Mouse (Mus musculus) embryonic facial prominence, embryonic 14.5 days (tissue): ENCODE measurements at regions not wholly inside any gene's neighbourhood (a gene's known extent, or its start where the extent isn't known, plus 50 kb on each side); places are given as distances from the start of the nearest gene placed in this dataset.

ENCODE experiments used
- ATAC-seq: fragments of 200-750 bp; cut with Nextera tagmentation; 2 replicates; pipeline ENCODE4 v1.8.0; 2017; ENCODE audit warnings: low read depth, moderate number of reproducible peaks, moderate TSS enrichment
- DNase-seq: peaks from one replicate; pipeline ENCODE4 v3.0.0-alpha.2; 2015; ENCODE audit warnings: low spot score
- H3K27ac ChIP-seq: fragments of 300-500 bp; sonication (generic); replicated peaks from 2 replicates; pipeline ENCODE4 v1.5.1; 2014; ENCODE audit warnings: low read depth, mild to moderate bottlenecking, low read length, moderate library complexity
- H3K27me3 ChIP-seq: fragments of 300-500 bp; sonication (generic); replicated peaks from 2 replicates; pipeline ENCODE4 v1.6.1; 2014; ENCODE audit warnings: low read length; ENCODE audit not compliant: control insufficient read depth, insufficient read depth
- H3K36me3 ChIP-seq: fragments of 300-500 bp; sonication (generic); 2 replicates; pipeline ENCODE4 v1.6.1; 2014; ENCODE audit warnings: low read length, mixed read lengths; ENCODE audit not compliant: control insufficient read depth, insufficient read depth
- H3K4me1 ChIP-seq: fragments of 300-500 bp; sonication (generic); 2 replicates; pipeline ENCODE4 v1.6.1; 2014; ENCODE audit warnings: antibody characterized with exemption, low read length; ENCODE audit not compliant: control insufficient read depth, insufficient read depth
- H3K4me2 ChIP-seq: fragments of 300-500 bp; sonication (generic); 2 replicates; pipeline ENCODE4 v1.6.1; 2014; ENCODE audit warnings: low read depth, mild to moderate bottlenecking, low read length, moderate library complexity, mixed read lengths
- H3K4me3 ChIP-seq: fragments of 300-500 bp; sonication (generic); 2 replicates; pipeline ENCODE4 v1.5.1; 2014; ENCODE audit warnings: low read depth, mild to moderate bottlenecking, low read length
- H3K9ac ChIP-seq: fragments of 300-500 bp; sonication (generic); 2 replicates; pipeline ENCODE4 v1.6.1; 2014; ENCODE audit warnings: low read depth, mild to moderate bottlenecking, low read length, moderate library complexity, mixed read lengths
- H3K9me3 ChIP-seq: fragments of 300-500 bp; sonication (generic); 2 replicates; pipeline ENCODE4 v1.6.1; 2016; ENCODE audit warnings: low read length; ENCODE audit not compliant: control insufficient read depth
- WGBS: fragments of 180-500 bp; shearing (Covaris S2); extraction: QIAGEN DNeasy Blood & Tissue Kit; methylation state at CpG from one replicate; pipeline ENCODE4 v1.1.7; 2014; 5-methylcytosine and 5-hydroxymethylcytosine counted together

DNA sequence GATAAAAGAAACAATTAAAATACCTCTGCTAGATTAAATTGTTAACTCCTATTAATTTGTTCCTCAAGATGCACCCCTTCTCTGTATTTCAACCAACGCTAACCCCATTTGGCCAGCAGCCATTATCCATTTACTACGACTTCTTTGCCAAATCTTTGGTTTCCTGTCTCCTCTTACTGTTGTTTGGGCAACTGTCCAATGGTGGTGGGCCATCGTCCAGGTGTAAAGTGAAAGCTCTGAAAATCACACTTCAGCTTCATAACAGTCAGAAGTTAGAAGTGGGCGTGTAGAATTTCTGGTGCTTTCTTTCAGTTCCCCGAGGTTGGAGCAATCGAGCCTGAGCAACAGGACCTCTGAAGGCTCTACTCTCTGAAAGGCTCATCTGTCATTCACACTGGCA lies 66.8 kb upstream of the Zbtb20 start:
- DNase-seq (peak; percentile 73), ATAC-seq (peak; percentile 22; the same call in 1 of the 2 replicates)
- 37% methylated on average over 6 of the region's 6 CpGs for WGBS
- Histone ChIP-seq H3K4me1 (no peaks in the 10 kb centered on the region), H3K4me3 (no peak overlapping the region), H3K27me3 (no peaks in the 10 kb centered on the region), H3K9ac (no peak overlapping the region), H3K36me3 (no peaks in the 10 kb centered on the region), H3K27ac (no peak overlapping the region), H3K9me3 (no peaks in the 10 kb centered on the region), H3K4me2 (no peak overlapping the region)

GRCm38 (mm10) chr16:42807536-42807935 lies 68.1 kb upstream of the Zbtb20 start:
- no peak for ATAC-seq

GRCm38 (mm10) chr16:42803609-42804008 lies 72.1 kb upstream of the Zbtb20 start:
- H3K9me3 ChIP-seq: peaks cover 7% of the 10 kb centered on the region; the same call in 1 of the 2 replicates
- H3K36me3 ChIP-seq: no peaks in the 10 kb centered on the region
- ATAC-seq: no peak
- H3K9ac ChIP-seq: no peak overlapping the region
- 50% methylated on average over 1 of the region's 1 CpGs for WGBS
- no peaks in the 10 kb centered on the region for H3K4me1 ChIP-seq
- H3K4me3 ChIP-seq: no peak overlapping the region
- H3K27ac ChIP-seq: no peak overlapping the region
- peak; percentile 59 for DNase-seq
- H3K27me3 ChIP-seq: no peaks in the 10 kb centered on the region
- H3K4me2 ChIP-seq: no peak overlapping the region

More at GRCm38 (mm10) chr16:42807536-42807935, 68.1 kb upstream of the Zbtb20 start:
- Histone ChIP-seq H3K4me3 (no peak overlapping the region), H3K27me3 (no peaks in the 10 kb centered on the region), H3K4me1 (no peaks in the 10 kb centered on the region), H3K9ac (no peak overlapping the region), H3K4me2 (no peak overlapping the region), H3K9me3 (no peaks in the 10 kb centered on the region), H3K27ac (no peak overlapping the region), H3K36me3 (no peaks in the 10 kb centered on the region)
- DNase-seq: no peak
- WGBS: 81% methylated on average over 2 of the region's 2 CpGs

- H3K4me2 ChIP-seq: no peak overlapping the region
- ATAC-seq (no peak), DNase-seq (peak; percentile 60)
- H3K36me3 ChIP-seq: no peaks in the 10 kb centered on the region
- no peaks in the 10 kb centered on the region for H3K9me3 ChIP-seq
- no peaks in the 10 kb centered on the region for H3K4me1 ChIP-seq
- no peaks in the 10 kb centered on the region for H3K27me3 ChIP-seq
- H3K4me3 ChIP-seq: no peak overlapping the region
- H3K27ac ChIP-seq: no peak overlapping the region
- WGBS: 27% methylated on average over 2 of the region's 2 CpGs
- H3K9ac ChIP-seq: no peak overlapping the region
Measured at GRCm38 (mm10) chr16:42792571-42792970, 83.1 kb upstream of the Zbtb20 start.

DNA sequence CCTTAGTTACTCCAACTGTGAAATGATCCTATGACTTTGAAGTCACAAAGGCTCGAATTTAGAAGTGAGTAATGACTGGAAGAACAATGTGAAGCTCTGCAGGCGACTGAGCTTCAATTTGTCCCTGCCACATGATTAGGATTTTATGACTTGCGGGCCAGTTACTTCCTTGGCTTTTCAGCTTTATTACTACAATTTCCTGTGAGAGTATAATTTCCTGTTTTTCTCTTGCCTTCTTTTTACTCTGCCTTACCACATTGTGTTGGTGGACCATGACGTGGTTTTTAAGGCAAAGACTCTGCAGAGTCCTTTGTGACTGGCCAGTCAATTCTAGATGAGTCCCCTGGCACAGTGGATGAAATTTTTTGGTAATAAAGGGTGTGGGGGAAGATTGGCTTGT lies 91.0 kb upstream of the Zbtb20 start:
- H3K27ac ChIP-seq: no peak overlapping the region
- H3K36me3 ChIP-seq: no peaks in the 10 kb centered on the region
- WGBS: 41% methylated on average over 4 of the region's 4 CpGs
- ATAC-seq (no peak), DNase-seq (no peak)
- H3K9me3 ChIP-seq: no peaks in the 10 kb centered on the region
- no peak overlapping the region for H3K4me2 ChIP-seq
- no peak overlapping the region for H3K9ac ChIP-seq
- H3K27me3 ChIP-seq: no peaks in the 10 kb centered on the region
- H3K4me1 ChIP-seq: 0 out of 2 replicates have a peak, but pooled peaks cover 8% of the 10 kb centered on the region
- H3K4me3 ChIP-seq: no peak overlapping the region

- Histone ChIP-seq H3K9me3 (no peaks in the 10 kb centered on the region), H3K4me3 (no peak overlapping the region), H3K27me3 (no peaks in the 10 kb centered on the region), H3K36me3 (no peaks in the 10 kb centered on the region), H3K4me1 (0 out of 2 replicates have a peak, but pooled peaks cover 8% of the 10 kb centered on the region), H3K27ac (no peak overlapping the region), H3K9ac (no peak overlapping the region), H3K4me2 (no peak overlapping the region)
- no peak for ATAC-seq
- 70% methylated on average over 4 of the region's 4 CpGs for WGBS
- no peak for DNase-seq
Measured at GRCm38 (mm10) chr16:42784031-42784430, 91.7 kb upstream of the Zbtb20 start.

DNA sequence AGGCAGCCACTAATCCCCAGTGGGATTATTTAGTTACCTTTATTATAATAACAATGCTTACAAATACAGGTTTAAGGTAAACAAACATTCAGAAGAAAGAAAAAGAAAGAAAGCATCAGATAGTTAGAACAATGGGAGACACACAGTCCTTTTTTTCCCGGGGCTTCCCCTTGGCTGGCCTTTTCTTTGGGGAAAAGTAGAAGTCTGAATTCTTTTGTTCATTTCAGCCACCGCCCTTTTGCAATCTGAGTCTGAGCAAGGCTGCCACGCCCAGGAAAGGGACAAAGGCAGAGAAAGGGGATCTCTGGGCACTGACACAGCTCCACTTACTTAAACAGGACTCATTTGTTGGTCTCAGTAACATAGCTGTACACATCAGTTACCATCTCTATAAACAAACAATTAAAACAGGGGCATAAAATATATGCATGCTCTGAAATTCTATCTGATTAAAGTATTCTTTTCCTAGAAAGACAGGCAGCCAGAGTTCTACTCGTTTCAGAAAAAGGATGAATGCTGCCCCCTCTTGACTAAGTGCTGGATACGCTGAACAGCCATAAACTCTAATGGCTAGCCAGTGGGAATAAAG lies 93.5 kb upstream of the Zbtb20 start:
- Histone ChIP-seq H3K4me3 (no peak overlapping the region; the same call in 1 of the 2 replicates), H3K4me2 (peak overlapping the region; percentile 33), H3K9ac (no peak overlapping the region), H3K27ac (peak overlapping the region; percentile 66), H3K27me3 (no peaks in the 10 kb centered on the region), H3K36me3 (no peaks in the 10 kb centered on the region), H3K9me3 (no peaks in the 10 kb centered on the region), H3K4me1 (0 out of 2 replicates have a peak, but pooled peaks cover 8% of the 10 kb centered on the region)
- 3% methylated on average over 5 of the region's 5 CpGs for WGBS
- DNase-seq (peak; percentile 90), ATAC-seq (peak; percentile 88)

GRCm38 (mm10) chr16:42781096-42782071 lies 94.3 kb upstream of the Zbtb20 start:
- Histone ChIP-seq H3K36me3 (no peaks in the 10 kb centered on the region), H3K4me2 (peak overlapping the region; percentile 33), H3K27ac (peak overlapping the region; percentile 66), H3K27me3 (no peaks in the 10 kb centered on the region), H3K4me3 (no peak overlapping the region), H3K9me3 (no peaks in the 10 kb centered on the region), H3K4me1 (0 out of 2 replicates have a peak, but pooled peaks cover 8% of the 10 kb centered on the region), H3K9ac (no peak overlapping the region)
- WGBS: 16% methylated on average over 12 of the region's 12 CpGs
- DNase-seq (peak; percentile 80), ATAC-seq (peak; percentile 83)
